Mouse (Mus musculus) left cerebral cortex, postnatal 36 days (tissue): ENCODE results near the gene Tusc2. TPM values are rescaled to one million over a fixed set of nuclear protein-coding genes. Genes with fewer than 3 reads are reported as not detected.

Experiments
- DNase-seq, 2 experiments: peaks; one replicate each; pipeline ENCODE4 v3.0.0; 2021 to 2022; ENCODE audit warnings: low spot score in 2 of 2, mixed read lengths in 1 of 2
- intact Hi-C: fragments of 180-260 bp; cut with DNase I; formaldehyde crosslinking; loops from one replicate; pipeline ENCODE4 v1.15.1; 2025
- total RNA-seq, 2 experiments: library from RNA; stranded (reverse); gene quantifications; 2 replicates each; pipeline ENCODE4 v1.2.3; 2021

Gene Tusc2
- total RNA-seq, 2 experiments from 2014 or later = 91.3 to 106 TPM

DNA sequence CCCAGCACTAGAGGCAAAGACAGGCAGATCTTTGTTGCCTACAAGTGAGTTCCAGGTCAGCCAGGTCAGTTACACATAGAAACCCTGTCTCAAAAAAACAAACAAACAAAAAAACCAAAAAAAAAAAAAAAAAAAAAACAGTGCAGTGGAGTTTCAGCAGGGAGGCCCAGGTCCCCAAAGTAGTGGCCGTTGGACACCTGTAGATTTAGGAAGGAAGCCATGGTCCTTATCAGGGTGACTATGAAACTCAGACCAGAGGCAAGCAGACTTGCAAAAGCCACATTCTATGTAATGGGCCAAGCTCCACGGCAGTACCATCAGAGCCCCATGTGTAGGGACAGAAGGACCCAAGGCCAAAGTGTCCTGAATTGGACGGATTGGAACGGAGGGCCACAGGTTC, 18.5 kb downstream of the Tusc2 start:
- intact Hi-C loops = no loop called here
- DNase-seq = no peak

DNA sequence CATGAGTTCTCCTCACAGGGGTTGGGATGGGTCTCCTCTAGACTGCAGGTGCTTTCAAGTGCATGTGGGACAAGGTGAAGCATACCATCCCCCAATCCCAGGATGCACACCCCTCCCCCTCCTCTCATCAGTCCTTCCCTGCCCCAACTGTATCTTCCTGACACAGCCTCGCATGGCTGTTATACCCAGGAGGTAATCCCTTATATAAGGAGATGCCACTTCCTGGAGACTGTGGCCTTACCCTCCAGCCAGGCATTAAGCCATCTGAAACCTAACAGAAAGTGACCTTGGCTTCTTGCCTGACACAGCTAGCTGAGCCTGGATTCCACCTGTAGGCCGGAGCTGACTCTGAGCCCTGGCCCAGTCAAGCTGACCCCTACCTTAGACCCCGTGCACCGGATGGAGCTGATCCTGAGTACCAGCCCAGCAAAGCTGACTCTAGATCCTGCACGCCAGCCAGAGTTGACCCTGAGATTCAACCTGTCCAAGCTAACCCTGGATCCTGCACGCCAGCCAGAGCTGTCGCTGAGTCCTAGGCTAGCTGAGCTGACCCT, 19.5 kb downstream of the Tusc2 start:
- intact Hi-C loops = no loop called here
- DNase-seq = no peak

DNA sequence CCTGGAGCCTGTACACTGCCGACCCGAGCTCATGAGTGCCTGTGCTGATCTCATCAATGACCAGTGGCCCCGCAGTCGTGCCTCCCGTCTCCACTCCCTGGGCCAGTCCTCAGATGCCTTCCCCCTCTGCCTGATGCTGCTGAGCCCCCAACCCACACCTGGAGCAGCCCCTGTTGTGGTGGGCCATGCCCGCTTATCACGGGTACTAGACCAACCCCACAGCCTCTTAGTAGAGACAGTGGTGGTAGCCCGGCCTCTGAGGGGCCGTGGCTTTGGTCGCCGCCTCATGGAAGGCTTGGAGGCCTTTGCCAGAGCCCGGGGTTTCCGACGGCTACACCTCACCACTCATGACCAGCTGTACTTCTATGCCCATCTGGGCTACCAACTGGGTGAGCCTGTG, 20.1 kb downstream of the Tusc2 start:
- intact Hi-C loops = no loop called here
- DNase-seq = no peak

DNA sequence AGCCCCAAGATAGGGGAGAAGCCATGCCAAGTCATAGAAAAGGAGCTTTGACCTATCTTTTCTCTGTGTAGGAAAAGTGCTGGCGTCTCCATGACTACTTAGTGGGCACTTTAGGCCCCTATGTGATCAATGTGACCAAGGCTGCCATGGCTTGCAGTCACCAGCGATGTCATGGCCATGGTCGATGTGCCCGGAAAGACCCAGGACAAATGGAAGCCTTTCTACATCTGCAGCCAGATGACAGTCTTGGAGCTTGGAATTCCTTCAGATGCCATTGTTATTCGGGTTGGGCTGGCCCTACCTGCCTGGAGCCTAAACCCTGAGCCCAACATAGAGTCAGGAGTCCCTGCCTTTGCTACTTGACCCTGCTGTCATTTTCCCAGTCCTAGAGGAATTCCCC, 23.4 kb downstream of the Tusc2 start:
- intact Hi-C loops = no loop called here
- DNase-seq = no peak

DNA sequence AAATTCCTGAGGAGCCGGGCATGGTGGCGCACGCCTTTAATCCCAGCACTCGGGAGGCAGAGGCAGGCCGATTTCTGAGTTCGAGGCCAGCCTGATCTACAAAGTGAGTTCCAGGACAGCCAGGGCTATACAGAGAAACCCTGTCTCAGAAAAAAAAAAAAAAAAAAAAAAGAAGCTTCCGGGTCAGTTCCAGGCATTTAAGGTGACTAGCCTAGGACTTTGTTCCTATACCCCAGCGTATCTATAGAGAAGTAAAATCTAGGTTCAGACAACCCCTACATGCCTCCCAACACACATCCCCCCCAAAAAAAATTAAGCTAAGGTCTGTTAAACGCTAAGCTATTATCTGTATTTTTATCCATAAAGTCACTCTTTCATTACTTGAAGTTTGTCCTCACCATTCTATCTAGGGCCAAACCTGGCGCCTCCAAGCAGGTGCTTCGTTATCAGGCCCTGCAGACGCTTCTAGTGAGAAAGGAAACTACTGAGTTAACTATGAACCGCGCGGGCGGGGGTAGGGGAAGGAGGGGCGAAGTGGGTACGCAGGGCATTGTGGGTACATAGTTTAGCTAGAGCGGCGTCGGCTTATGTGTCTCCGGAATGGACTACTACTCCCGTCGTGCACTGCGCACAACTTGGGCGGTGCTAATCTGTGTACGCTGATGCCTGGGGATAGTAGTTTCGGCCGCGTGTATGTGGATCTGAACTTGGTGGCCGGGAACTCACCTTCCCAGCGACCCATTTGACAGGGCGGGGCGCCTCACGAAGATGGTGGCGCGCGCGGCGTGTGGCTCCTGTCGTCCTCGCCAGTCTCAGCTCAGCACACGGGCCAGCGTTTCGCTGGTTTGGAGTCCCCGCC, 24.1 kb downstream of the Tusc2 start, which contains the start of gene Ifrd2:
Ifrd2 (plus strand) TSS at position 669 of the 859 bp plus-strand sequence.
- intact Hi-C loops = no loop called here
- DNase-seq = peak; percentile 97 to 98

DNA sequence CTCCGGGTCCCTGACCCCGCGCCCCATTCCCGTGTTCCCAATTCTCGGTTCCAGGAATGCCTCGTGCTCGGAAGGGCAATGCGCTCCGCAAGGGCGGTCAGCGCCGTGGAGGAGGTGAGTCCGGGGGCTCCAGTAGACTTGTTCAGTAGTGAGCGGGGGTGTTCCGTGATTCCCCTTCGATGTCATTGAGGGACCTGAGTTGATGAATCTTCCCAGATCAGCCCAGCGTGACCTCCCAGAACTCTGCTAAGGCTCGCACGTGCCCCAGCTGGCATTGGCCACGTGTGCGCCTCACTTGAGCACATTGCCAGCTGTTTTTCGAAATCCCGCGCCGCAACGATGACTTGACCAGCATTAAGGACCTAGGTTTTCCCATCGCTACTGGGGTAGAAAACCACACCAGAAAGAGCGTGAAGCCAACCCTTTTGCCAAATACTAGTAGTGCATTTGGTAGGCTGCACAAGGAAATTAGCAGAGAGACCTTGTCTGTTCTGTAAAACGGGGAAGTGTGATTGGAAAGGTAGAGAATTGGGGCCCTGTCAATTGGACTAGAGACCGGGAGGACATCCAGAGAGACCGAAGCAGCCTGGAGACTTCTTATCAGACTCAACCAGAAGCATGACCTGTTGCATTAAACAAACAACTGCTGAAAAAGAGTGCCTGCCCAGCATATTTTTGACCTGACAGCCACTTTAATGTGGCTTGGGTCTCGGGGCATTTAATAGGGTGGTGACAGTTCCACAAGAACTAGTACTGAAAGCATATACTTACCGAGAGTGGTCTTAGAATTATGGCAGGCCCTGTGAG, 25.0 kb downstream of the Tusc2 start:
- intact Hi-C loops = no loop called here
- DNase-seq = no peak

DNA sequence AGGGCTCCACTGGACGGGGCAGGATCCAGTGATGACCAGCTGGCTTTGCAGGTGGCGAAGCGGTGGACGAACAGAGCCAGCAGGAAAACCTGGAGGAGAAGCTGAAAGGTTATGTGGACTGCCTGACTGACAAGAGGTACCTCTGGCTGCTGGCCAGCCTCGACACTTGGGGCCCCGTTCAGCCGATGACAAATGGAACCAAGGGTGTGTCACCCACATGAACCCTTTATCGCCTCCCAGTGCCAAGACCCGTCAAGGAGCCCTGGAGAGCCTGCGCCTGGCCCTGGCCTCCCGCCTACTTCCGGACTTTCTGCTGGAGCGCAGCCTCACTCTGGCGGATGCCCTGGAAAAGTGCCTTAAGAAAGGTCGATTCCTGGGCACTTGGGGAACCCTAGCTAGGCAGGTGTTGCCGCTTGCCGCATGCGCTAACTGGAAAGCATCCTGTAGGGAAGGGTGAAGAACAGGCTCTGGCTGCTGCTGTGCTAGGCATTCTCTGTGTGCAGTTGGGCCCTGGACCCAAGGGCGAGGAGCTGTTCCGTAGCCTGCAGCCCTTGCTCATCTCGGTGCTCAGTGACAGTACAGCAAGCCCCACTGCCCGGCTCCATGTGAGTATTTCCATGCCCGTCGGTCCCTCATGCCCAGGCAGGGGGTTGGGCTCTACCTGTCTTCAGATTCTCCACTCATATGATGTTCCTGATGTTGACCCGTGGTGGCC, 27.2 kb downstream of the Tusc2 start:
- intact Hi-C loops = no loop called here
- DNase-seq = no peak

DNA sequence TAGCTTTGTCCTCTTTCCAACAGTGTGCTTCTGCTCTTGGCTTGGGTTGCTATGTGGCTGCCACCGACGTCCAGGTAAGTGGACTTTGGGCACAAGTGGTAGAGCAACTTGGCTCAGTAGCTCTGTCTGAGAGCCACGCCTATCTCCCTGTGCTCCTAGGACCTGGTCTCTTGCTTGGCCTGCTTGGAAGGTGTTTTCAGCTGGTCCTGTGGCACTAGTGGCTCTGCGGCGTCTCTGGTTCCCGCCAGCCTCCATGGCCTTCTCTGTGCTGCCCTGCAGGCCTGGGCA, 27.7 kb downstream of the Tusc2 start:
- no peak for DNase-seq
- intact Hi-C loops = no loop called here

DNA sequence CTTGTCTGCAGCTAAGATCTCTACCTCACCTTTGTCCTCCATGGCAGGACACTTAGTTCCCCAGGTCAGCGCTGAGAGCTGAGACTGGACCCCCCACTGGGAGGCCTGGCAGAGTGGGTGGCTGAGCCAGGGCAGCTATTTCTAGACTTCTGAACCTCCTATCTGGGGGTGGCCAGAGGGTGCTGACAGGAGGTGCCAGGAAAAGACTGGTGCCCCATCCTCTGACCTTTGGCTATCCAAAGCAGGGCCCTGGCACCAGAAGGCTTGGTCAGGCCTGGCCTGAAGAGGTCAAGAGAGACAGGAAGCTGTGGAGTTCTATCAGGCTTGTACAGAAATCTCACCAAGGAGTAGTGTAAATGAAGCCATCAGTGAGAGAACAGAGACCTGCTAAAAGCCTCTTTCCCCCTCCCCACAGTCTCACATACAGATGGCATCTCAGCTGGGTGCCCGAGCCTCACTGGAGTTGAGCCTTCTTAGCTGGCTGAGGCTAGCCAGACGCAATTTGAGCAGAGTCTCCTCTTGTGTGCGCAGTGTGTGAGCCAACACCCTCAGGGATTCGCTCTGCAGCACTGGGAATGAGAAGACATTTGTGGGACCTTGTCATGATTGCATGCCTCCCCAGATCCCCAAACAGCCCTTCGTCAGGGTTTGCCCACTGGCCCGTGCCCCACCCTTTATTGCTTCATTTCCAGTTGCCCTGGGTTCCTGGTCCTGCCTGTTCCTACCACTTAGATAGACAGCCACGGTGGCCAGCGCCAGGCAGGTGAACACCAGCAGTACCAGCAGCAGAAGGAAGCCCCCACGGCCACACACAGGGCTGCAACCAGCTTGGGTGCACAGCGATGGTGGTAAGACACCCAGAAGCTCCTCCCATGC, 30.3 kb downstream of the Tusc2 start:
- no peak for DNase-seq
- intact Hi-C loops = no loop called here

DNA sequence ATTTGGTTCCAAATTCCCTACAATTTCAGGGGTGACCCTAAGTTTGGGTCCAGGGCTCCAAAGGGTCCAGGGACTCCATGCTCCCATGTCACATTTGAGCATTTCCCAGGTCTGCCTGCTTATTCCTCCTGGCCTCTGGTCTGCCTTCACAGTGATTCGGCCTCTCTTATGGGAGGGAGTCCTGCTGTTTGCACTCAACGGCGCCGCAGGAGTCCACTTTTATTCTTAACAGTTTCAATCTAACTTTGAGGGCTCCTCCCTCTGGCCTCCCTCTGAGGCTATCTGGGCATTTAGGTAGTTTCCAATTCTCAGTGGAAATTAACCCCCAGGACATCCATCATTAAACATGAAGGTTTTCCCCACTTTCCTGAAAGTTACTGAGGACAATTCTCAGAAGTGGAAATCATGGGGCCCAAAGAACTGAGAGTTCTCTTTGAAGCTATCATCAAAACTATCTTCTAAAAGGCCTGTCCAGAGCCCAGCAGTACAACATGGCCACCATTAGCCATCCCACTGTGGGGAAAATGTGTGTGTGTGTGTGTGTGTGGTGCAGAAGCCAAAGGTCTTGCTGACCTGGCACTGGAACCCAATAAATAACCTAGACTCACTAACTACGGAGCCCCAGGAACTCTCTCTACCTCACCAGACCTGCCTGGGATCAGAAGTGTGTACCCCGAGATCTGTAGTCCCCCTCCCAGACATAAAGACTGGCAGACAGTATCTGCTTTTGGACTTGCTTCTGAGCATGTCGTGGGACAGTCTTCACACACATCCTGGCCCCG, 31.4 kb downstream of the Tusc2 start:
- intact Hi-C loops = no loop called here
- no peak for DNase-seq

DNA sequence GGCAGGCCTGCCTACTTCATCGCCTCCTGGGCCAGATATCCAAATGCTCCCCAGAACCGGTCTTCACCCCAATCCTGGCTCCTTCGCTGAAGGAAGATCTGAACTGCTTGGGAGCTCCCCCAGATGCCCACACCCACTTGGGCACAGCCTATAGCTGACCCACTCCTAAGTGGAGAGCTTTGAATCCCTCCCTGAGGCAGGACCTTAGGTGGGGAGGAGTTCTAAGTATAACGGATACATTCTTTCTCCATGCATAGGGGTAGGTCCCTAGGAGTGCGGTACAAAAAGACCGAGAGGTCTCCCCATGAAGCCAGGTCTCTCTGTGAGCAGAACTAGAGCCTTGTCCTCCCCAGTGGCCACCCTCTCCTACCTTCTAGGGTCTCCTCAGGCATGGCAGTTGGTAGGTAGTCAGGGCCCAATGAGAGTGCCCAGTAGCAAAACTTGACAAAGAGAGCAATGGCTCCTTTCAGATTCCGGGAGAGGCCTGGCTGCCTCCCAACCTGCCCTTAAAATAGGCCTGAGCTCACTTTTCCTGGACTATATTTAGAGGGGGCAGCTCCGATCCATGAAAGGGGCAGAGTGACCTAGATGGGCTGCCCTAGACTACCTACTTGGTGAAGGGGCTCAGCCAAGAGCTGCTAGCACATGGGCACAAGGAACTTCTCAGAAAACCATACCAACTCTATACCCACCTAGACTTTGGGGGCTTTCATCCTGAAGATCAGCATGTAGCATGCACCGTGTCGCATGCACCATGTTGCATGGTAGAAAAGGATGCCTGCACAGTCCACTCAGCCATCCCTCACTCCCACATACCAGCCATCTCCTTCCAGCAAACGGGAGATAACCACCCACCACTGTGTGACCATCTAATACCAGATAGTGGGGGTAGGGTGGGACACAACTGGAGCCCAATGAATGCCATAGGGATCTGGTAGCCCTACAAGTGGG, 33.8 kb downstream of the Tusc2 start:
- intact Hi-C loops = no loop called here
- DNase-seq = no peak

DNA sequence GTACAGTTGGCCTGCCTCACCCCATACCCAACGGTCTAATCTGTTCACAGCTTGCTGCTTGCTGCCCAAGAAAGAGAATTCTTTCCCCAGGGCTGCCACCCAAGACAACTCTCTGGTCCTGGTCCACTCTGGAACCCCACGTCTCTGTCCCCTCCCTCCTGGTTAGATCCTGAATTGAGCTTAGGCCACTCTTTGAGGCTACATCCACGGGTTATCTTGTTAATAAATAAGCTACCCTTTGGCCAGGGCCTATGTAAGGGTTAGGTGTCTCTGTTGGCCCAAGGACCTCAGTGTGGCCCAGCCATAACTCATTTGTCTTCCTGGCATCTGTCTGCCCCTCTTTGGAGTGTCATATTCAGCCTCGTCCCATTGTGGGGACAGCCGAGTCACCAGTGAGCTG, 35.3 kb downstream of the Tusc2 start:
- intact Hi-C loops = no loop called here

DNA sequence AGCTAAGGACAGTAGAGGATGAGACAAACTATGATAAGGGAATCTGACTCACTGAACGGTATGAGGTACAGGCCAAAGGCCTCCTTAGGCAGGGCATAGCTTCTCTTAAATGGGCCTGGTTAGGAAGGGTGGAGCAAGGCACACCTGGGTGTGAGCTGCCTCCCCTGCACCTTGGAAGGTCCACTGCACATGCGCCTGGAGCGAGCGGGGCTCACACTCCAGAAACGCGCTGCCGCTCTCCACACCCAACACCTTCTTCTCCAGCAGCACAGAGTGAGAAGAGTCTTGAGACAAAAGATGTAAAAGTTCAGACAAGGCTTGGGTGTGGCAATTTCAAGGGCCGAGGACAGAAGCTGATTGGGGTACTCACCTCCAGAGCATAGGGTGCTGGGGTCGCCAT, 36.4 kb downstream of the Tusc2 start:
- intact Hi-C loops = no loop called here

More for the DNA sequence above, 35.3 kb downstream of the Tusc2 start:
- no peak for DNase-seq

DNA sequence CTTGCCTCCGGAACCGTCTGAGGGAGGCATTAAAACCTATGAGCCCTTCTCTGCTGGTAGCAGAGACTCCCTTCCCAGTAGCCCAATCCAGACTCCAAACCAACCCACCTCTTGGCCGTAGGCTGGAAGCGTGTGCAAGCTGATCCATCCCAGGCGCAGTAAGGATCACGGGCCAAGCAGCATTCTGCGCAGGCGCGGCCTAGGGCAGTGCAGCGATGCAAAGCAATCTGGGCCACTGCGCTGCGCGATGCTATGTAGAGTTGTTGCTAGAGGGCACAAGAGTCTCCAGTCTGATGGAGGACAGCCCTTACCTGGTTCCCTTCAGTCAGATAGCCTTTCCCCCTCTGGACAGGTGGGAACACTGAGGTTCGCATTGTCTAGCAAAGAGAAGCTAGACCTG, 36.8 kb downstream of the Tusc2 start:
- intact Hi-C loops = loop anchor here (5.0 kb wide), 1 partner anchor 137 kb away; no protein-coding TSS in a partner anchor
- DNase-seq = peak in 1 of 2 experiments; percentile 52

More for the DNA sequence above, 36.4 kb downstream of the Tusc2 start:
- DNase-seq = no peak

DNA sequence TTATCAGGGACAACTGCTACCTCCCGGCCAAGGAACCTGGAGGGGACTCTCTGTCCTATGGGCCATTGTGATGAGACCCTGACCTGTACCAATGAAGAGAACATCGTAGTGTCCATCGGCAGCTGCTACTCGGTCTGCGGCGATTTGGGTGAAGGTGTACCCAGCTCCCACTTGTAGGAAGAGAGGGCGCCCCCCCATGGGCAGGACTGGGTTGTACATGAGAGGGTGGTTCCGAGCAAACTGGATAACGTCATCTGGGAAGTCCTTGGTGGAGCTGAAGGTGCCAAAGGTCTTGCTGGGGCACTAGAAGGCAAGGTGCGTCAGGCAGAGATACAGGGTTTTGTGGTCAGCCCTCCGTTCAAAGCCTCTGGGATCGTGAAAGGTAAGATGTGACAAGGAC, 37.7 kb downstream of the Tusc2 start:
- DNase-seq = no peak
- intact Hi-C loops = loop anchor here (5.0 kb wide), 1 partner anchor 137 kb away; no protein-coding TSS in a partner anchor

DNA sequence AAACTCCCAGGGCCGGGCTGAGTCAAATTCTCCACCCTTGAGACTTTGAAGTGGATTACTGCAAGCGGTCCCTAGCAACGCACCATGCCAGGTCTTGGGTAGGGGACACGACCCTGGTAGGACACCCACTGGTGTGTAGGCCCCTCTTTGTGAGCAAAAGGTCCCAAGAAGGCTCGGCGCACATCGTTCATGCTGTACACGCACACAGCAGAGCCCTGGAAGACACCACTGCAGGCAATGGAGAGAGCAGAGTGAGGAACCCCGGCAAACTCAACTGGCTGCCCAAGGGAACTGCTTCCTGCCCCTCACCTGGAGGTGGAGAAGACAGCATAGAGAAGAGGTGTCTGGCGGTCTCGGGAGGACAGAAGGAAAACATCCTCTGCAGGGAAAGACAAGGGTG, 38.2 kb downstream of the Tusc2 start:
- DNase-seq = no peak
- intact Hi-C loops = loop anchor here (5.0 kb wide), 1 partner anchor 136 kb away; no protein-coding TSS in a partner anchor

DNA sequence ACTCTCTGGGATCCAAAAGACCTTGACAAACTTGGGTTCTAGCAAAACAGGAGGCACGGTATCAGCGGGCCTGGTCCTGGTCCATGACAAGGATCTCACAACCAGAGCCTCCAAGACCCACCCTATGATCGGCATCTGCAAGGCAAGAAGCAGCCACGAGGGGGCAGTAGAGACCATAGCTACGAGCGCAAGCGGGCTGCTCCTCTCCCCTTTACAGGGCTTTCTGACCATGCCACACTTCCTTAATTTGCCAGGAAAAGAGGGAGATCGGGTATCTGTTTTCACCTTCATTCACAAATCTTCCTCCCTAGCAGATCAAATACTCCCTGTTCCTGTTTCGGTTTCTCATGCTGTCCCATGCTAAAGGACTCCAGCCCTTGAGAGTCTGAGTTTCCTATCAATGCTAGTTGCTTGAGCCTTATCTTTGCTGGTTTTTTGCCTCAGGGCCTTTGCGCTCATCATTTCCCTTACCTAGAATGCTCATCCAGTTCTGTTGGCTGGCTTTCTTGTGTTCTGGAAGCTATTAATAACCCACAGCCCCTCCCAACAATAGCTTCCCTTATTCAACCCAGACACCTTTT, 39.1 kb downstream of the Tusc2 start:
- DNase-seq = peak; percentile 84 to 87
- intact Hi-C loops = loop anchor here (1.0 to 5.0 kb wide), 3 partner anchors 42 to 135 kb away; no protein-coding TSS in a partner anchor
